9 mouse cellular contexts compared by ENCODE assay signal in genomic region chr2:162131607-162132304, GRCm38 (mm10).
DNase-seq lines count a peak whose midpoint lies in the region; ATAC-seq and TF ChIP-seq lines count a peak whose summit lies in the region.
"Had no signal": no experiment of that assay in that cellular context is flagged by ENCODE, and none has a peak within 500 bp of the region (broad histone marks: within the 10 kb centered on the region; RNA-seq: fewer than 3 reads in every experiment).

No protein-coding gene starts in this region.

- no peak for TF ChIP-seq CTCF in forebrain, postnatal 0 days (IDR thresholded peaks at IDR 0.05; ENCODE audit: low read depth)
- no peak for TF ChIP-seq CTCF in midbrain, postnatal 0 days (IDR thresholded peaks at IDR 0.05)

- H3K27me3 ChIP-seq in heart, embryonic 10.5 days (ENCODE audit: insufficient read depth, poor library complexity, severe bottlenecking), result no peaks in the 10 kb centered on the region
- H3K27me3 ChIP-seq in forebrain, postnatal 0 days (ENCODE audit: insufficient read depth, low read length), result no peaks in the 10 kb centered on the region
- H3K27me3 ChIP-seq in midbrain, postnatal 0 days (ENCODE audit: insufficient read depth, low read length), result no peaks in the 10 kb centered on the region

- no peaks in the 10 kb centered on the region for H3K36me3 ChIP-seq in heart, embryonic 10.5 days
- H3K36me3 ChIP-seq in forebrain, postnatal 0 days (ENCODE audit: insufficient read depth), result no peaks in the 10 kb centered on the region
- H3K36me3 ChIP-seq in midbrain, postnatal 0 days (ENCODE audit: insufficient read depth, low read length), result no peaks in the 10 kb centered on the region

- 80% methylated on average over 4 of the region's 4 CpGs for WGBS in heart, embryonic 10.5 days
- WGBS in forebrain, postnatal 0 days, result 23% methylated on average over 4 of the region's 4 CpGs
- WGBS in midbrain, postnatal 0 days, result 53% methylated on average over 4 of the region's 4 CpGs

- H3K9me3 ChIP-seq in heart, embryonic 10.5 days, result no peaks in the 10 kb centered on the region
- H3K9me3 ChIP-seq in forebrain, postnatal 0 days (ENCODE audit: low read length), result no peaks in the 10 kb centered on the region
- no peaks in the 10 kb centered on the region for H3K9me3 ChIP-seq in midbrain, postnatal 0 days (ENCODE audit: low read length)

- ATAC-seq in forebrain, postnatal 0 days, result peak; percentile 58
- ATAC-seq in midbrain, postnatal 0 days (ENCODE audit: low FRiP score), result peak; percentile 38; the same call in 1 of the 2 replicates
- no peak for ATAC-seq in erythroid progenitor cell, adult 5-6 weeks (replicated peaks; ENCODE audit: low FRiP score, poor library complexity, severe bottlenecking)

- no peak overlapping the region for H3K4me3 ChIP-seq in heart, embryonic 10.5 days
- H3K4me3 ChIP-seq in forebrain, postnatal 0 days (ENCODE audit: low read depth, low read length), result no peak overlapping the region
- H3K4me3 ChIP-seq in midbrain, postnatal 0 days (ENCODE audit: low read depth, low read length), result no peak overlapping the region

- no peaks in the 10 kb centered on the region for H3K4me1 ChIP-seq in heart, embryonic 10.5 days
- no peaks in the 10 kb centered on the region for H3K4me1 ChIP-seq in forebrain, postnatal 0 days (ENCODE audit: insufficient read depth)
- no peaks in the 10 kb centered on the region for H3K4me1 ChIP-seq in midbrain, postnatal 0 days (ENCODE audit: insufficient read depth, low read length)

- peak; percentile 7 to 11 for DNase-seq in heart, adult 9 months (ENCODE audit: low spot score in 2 of 2)
- no peak for DNase-seq in heart, embryonic 10.5 days (ENCODE audit: low spot score)
- peak; percentile 18 for DNase-seq in forebrain, postnatal 0 days
- peak; percentile 14 for DNase-seq in kidney, postnatal 14 days
- DNase-seq in midbrain, postnatal 0 days (ENCODE audit: low spot score), result peak; percentile 61
- no peak for DNase-seq in adrenal gland, postnatal 10 days
- DNase-seq in cerebellum, adult 11 months, result no peak
- DNase-seq: adrenal gland, postnatal 14 days had no signal

- H3K4me2 ChIP-seq in forebrain, postnatal 0 days (ENCODE audit: low read depth), result no peak overlapping the region
- H3K4me2 ChIP-seq in midbrain, postnatal 0 days (ENCODE audit: low read depth, low read length, poor library complexity, severe bottlenecking), result no peak overlapping the region

- H3K9ac ChIP-seq in forebrain, postnatal 0 days, result no peak overlapping the region
- H3K9ac ChIP-seq in midbrain, postnatal 0 days (replicated peaks; ENCODE audit: low read length, poor library complexity, severe bottlenecking), result no peak overlapping the region

- H3K27ac ChIP-seq in heart, embryonic 10.5 days, result no peak overlapping the region
- H3K27ac ChIP-seq in forebrain, postnatal 0 days (ENCODE audit: low read depth, low read length), result no peak overlapping the region
- no peak overlapping the region for H3K27ac ChIP-seq in midbrain, postnatal 0 days (ENCODE audit: low read depth, low read length)

Comparison
In these comparisons a context has a peak if more than half of its experiments do, and no peak if none do; other contexts are left out.
1. DNase-seq: peak in heart, adult 9 months (2 of 2), forebrain, postnatal 0 days (single experiment), kidney, postnatal 14 days (single experiment) and midbrain, postnatal 0 days (single experiment); none in heart, embryonic 10.5 days (single experiment), adrenal gland, postnatal 10 days (single experiment) and cerebellum, adult 11 months (single experiment).